Mouse (Mus musculus) heart, adult 2 months (tissue): ENCODE measurements around the gene Slc22a12. TPM values are rescaled to one million over a fixed set of nuclear protein-coding genes. Genes with fewer than 3 reads are reported as not detected.

Source experiments
- DNase-seq, 2 experiments: peaks; one replicate each; pipeline ENCODE4 v3.0.0; 2021
- H3K27ac ChIP-seq: fragments of 200-600 bp; 2 replicates; pipeline ENCODE4 v1.8.1; 2022
- H3K27me3 ChIP-seq: fragments of 200-500 bp; 2 replicates; pipeline ENCODE4 v1.6.1; 2012; ENCODE audit warnings: mild to moderate bottlenecking, low read length, inconsistent platforms, mixed read lengths; ENCODE audit not compliant: control insufficient read depth, insufficient read depth
- H3K36me3 ChIP-seq: fragments of 200-500 bp; 2 replicates; pipeline ENCODE4 v1.6.1; 2012; ENCODE audit warnings: low read length, inconsistent platforms; ENCODE audit not compliant: control insufficient read depth, insufficient read depth
- H3K4me1 ChIP-seq: fragments of 200-500 bp; 2 replicates; pipeline ENCODE4 v1.6.1; 2011; ENCODE audit warnings: low read length; ENCODE audit not compliant: control insufficient read depth, insufficient read depth
- H3K4me3 ChIP-seq: fragments of 200-600 bp; 2 replicates; pipeline ENCODE4 v1.8.1; 2022
- H3K79me2 ChIP-seq: fragments of 200-500 bp; replicated peaks from 2 replicates; pipeline ENCODE4 v1.6.1; 2012; ENCODE audit warnings: mild to moderate bottlenecking, inconsistent platforms, low read length, moderate library complexity, mixed read lengths; ENCODE audit not compliant: control insufficient read depth, insufficient read depth
- H3K9ac ChIP-seq: fragments of 200-500 bp; 2 replicates; pipeline ENCODE4 v1.6.1; 2012; ENCODE audit warnings: low read depth, mild to moderate bottlenecking, control low read depth, inconsistent platforms, low read length, mixed read lengths
- CTCF ChIP-seq: fragments of 200-600 bp; IDR thresholded peaks from 2 replicates; pipeline ENCODE4 v1.8.1; 2022; ENCODE audit warnings: antibody characterized with exemption, mild to moderate bottlenecking, moderate library complexity
- EP300 ChIP-seq: fragments of 200-500 bp; IDR thresholded peaks from 2 replicates; pipeline ENCODE4 v1.6.1; 2011; ENCODE audit warnings: low read depth, low read length, control low read depth; ENCODE audit not compliant: insufficient read depth
- POLR2A ChIP-seq: fragments of 200-500 bp; IDR thresholded peaks from 2 replicates; pipeline ENCODE4 v1.6.1; 2011; ENCODE audit warnings: mild to moderate bottlenecking, low read depth, low read length, control low read depth; ENCODE audit not compliant: insufficient read depth
- WGBS: fragments of 180-500 bp; shearing (Covaris S2); methylation state at CpG from one replicate; pipeline ENCODE4 v1.1.7; 2018; 5-methylcytosine and 5-hydroxymethylcytosine counted together
- intact Hi-C: fragments of 180-260 bp; cut with DNase I; formaldehyde crosslinking; loops from one replicate; pipeline ENCODE4 v1.15.1; 2025
- polyA plus RNA-seq: library from polyadenylated mRNA; depleted of rRNA; stranded (reverse); fragments of >200 nt; gene quantifications from 2 replicates; pipeline ENCODE4 v1.2.3, GENCODE M21; 2012
- total RNA-seq, 2 experiments: library from RNA; stranded (reverse); gene quantifications; 2 replicates each; pipeline ENCODE4 v1.2.3; 2021

Slc22a12 gene
- total and polyA plus RNA-seq, 3 experiments: not detected

DNA sequence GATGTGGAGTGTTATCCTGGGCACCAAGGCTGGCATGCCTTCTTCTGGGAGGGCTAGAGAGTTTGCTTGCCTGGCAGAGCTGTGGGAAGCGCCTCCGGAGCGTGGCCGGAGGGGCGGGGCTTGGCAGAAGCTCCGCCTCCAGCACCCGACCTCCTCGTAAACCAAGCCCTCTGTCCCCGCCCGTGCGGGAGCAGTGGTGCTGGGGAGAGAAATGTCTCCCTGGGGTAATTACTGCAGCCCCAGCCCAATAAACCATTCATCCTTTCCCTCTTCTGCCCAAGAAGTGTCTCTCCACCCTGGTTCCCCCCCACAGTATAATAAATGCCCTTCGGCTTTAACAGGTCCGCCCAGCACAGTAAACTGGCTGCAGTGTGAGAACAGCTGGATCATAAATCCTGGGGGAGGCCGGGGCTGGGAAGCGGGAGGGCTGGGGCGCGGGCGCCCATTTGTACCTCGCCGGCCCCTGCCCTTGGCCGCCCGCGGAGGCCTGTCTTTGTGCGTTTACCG is 40.7 kb downstream of the Slc22a12 start:
- 2% methylated on average over 25 of the region's 25 CpGs for WGBS
- no peak overlapping the region for H3K27ac ChIP-seq
- no peaks in the 10 kb centered on the region for H3K4me1 ChIP-seq
- no peaks in the 10 kb centered on the region for H3K36me3 ChIP-seq
- H3K27me3 ChIP-seq: peaks cover 14% of the 10 kb centered on the region
- no peak overlapping the region for H3K4me3 ChIP-seq
- TF ChIP-seq POLR2A (no peak), CTCF (no peak), EP300 (no peak)
- intact Hi-C loops: no loop called here
- DNase-seq: peak; percentile 56 to 65
- no peak overlapping the region for H3K9ac ChIP-seq
- no peaks in the 10 kb centered on the region for H3K79me2 ChIP-seq

DNA sequence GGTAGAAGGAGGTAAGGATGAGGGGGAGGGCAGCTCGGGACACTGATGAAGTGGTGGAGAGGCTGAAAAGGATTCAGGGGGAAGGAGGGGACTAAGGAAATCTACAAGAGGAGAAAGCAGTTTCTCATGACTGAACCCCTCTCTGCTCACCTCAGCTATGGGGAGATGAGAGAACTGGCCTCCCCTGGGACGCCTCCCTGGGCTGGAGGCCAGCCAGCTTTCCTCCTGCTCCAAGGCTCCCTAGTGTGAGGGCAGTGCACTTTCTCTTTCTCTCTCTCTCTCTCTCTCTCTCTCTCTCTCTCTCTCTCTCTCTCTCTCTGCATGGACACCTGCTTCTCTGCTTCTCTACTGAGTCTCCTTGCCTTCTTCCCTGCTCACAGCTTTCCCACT is 42.2 kb downstream of the Slc22a12 start:
- Histone ChIP-seq H3K4me1 (no peaks in the 10 kb centered on the region), H3K4me3 (no peak overlapping the region), H3K27me3 (peaks cover 16% of the 10 kb centered on the region), H3K27ac (no peak overlapping the region), H3K9ac (no peak overlapping the region), H3K36me3 (no peaks in the 10 kb centered on the region), H3K79me2 (no peaks in the 10 kb centered on the region)
- TF ChIP-seq EP300: no peak
- no peak for TF ChIP-seq CTCF
- TF ChIP-seq POLR2A: no peak
- intact Hi-C loops: no loop called here
- no peak for DNase-seq
- WGBS: 24% methylated on average over 2 of the region's 2 CpGs

DNA sequence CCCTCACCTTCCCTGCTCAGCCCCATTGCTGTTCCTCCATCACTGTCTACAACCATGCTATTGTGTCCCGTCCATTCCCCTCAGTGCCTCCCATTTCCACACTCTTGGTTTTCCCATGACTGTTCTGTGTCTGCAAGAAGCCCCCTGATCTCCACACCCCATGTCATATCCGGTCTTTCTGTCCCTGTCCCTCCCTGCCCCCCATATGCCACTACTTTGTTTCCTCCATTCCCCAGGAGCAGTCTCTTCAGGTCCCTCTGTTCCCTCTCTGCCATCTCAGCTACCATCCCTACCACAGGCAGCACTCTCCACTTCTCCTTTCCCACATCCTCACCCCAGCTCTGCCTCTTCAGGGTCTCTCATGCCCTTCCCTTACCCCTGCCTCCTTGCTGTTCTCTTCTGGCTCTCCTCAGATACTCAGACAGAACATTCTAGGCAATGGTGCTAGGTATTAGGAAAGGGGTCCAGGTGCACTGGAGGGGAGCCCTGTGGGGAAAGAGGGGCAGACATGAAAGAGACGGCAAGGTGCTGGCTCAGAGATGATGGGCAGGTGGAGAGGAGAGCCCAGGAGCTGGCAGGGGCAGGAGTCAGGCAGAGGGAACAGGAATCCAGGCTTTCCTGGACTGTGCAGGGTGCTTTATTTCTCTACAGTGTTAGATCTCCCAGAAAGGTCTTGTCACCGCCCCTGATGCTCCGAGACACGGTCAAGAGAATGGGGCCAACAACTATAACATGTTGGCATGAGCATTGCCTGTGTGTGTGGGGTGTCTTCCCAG is 42.8 kb downstream of the Slc22a12 start:
- DNase-seq: no peak
- no peak overlapping the region for H3K27ac ChIP-seq
- peaks cover 19% of the 10 kb centered on the region for H3K27me3 ChIP-seq
- H3K4me1 ChIP-seq: no peaks in the 10 kb centered on the region
- no peak overlapping the region for H3K4me3 ChIP-seq
- 49% methylated on average over 6 of the region's 6 CpGs for WGBS
- TF ChIP-seq EP300 (no peak), CTCF (no peak), POLR2A (no peak)
- no peaks in the 10 kb centered on the region for H3K36me3 ChIP-seq
- intact Hi-C loops: no loop called here
- no peaks in the 10 kb centered on the region for H3K79me2 ChIP-seq
- no peak overlapping the region for H3K9ac ChIP-seq

DNA sequence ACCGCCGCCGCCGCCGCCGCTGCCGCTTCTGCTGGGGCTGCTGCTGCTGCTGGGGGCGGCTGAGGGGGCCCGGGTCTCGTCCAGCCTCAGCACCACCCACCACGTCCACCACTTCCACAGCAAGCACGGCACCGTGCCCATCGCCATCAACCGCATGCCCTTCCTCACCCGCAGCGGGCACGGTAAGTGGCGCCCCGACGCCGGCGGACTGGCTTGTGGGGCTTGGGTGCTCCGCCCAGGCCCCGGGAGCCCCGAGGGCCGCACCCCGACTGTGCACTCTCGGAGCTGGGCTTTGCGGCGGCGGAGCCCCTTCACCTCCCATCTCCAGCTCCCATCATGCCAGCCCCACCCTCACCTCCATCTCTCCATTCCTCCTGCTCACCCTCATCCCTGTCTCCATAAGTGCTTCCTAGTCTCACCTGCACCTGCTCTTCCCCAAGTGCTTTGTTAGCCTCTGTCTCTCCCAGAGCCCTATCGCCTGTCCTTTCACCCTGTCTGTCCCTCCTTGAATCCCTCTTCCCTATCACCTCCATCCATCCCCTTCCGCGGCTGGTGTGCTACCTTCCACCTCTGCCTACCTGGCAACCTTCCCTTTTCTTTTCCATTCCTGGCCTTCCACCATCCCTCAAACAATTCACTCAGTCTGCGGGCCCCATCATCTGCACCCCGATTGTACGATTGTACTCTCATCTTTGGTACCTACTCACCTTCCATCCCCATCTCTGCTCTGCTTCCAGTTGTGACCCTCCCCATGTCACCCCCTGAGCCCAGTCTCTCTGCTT is 44.3 kb downstream of the Slc22a12 start:
- peaks cover 19% of the 10 kb centered on the region for H3K27me3 ChIP-seq
- H3K4me1 ChIP-seq: no peaks in the 10 kb centered on the region
- TF ChIP-seq EP300 (no peak), CTCF (no peak), POLR2A (no peak)
- no peak overlapping the region for H3K4me3 ChIP-seq
- no peak for DNase-seq
- H3K9ac ChIP-seq: peak overlapping the region; percentile 39
- no peaks in the 10 kb centered on the region for H3K36me3 ChIP-seq
- no peaks in the 10 kb centered on the region for H3K79me2 ChIP-seq
- intact Hi-C loops: no loop called here
- 6% methylated on average over 30 of the region's 38 CpGs for WGBS
- no peak overlapping the region for H3K27ac ChIP-seq

DNA sequence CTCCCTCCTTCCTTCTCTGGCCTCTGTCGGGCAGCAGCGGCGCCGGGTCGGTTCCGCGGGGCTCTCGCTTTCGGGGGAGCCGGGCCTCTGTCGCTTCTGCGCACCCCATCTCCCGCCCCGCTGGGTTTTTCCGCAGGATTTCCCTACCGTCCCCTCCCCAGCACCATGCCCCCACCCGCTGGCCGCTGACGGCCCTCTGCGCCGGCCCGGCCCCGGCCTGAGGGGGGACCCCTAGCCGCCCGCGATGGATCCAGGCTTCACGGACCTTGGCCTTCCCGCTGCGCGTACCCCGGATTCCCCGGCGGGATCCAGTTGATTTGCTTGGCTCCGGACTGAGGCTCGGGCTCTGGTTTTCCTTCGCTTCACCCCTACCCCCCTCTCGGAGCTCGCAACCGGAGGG is 45.0 kb downstream of the Slc22a12 start:
- H3K4me1 ChIP-seq: no peaks in the 10 kb centered on the region
- intact Hi-C loops: loop anchor here (2.0 kb wide), 1 partner anchor 55 kb away; no protein-coding TSS in a partner anchor
- peaks cover 19% of the 10 kb centered on the region for H3K27me3 ChIP-seq
- peak overlapping the region; percentile 41 for H3K4me3 ChIP-seq
- no peak for TF ChIP-seq EP300
- TF ChIP-seq POLR2A: no peak
- no peak for TF ChIP-seq CTCF
- under 1% methylated on average over 39 of the region's 39 CpGs for WGBS
- no peaks in the 10 kb centered on the region for H3K79me2 ChIP-seq
- peak in 1 of 2 experiments; percentile 23 for DNase-seq
- no peaks in the 10 kb centered on the region for H3K36me3 ChIP-seq
- no peak overlapping the region for H3K27ac ChIP-seq
- H3K9ac ChIP-seq: peak overlapping the region; percentile 46
